Comparison of ENCODE assay signal across 10 mouse cellular contexts in the genomic region with DNA sequence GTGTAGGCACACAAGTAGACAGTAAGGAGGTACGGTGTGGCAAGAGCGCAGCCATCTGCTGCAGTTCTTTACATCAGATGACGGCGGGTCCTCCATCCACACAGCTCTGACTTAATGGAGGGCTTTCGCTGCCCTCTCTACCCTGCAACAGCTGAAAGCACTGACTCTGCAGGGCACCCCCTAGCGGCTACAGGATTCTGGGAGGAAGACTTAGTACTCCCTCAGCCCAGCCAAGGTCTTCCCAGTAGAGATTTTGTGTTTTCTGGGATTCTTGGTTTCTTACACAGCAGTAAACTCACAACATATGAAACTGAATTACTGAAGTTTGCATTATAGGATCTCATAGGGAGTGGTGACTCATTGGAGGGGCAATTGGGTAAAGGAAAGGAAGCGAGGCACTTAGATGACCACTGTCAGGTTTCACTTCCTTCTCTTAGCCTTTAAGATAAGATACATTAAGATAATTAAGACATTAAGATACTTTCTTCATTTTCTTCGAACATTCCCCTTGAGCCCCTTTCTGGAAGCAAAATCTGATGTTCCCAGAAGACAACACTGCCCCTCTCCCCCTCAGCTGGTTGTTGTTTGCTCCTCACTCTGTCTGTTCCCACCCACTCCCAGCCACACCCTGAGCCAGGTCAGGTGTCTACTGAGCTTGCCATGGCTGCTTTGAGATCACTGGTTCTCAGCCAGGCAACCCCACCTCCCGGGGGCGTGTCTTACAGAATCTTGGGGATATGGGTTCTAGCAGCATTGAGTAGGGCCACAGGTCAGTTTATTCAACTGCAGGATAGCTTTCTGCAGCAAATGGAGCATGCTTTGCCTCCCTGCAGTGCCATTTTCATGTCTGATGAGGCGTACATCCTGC. TPM values are rescaled to one million over a fixed set of nuclear protein-coding genes. Genes with fewer than 3 reads are reported as not detected.
DNase-seq lines count a peak whose midpoint lies in the region; ATAC-seq and TF ChIP-seq lines count a peak whose summit lies in the region.
"Had no signal": no experiment of that assay in that cellular context is flagged by ENCODE, and none has a peak within 500 bp of the region (broad histone marks: within the 10 kb centered on the region; RNA-seq: fewer than 3 reads in every experiment).

No protein-coding gene starts in this region.

- peaks cover 16% of the 10 kb centered on the region for H3K36me3 ChIP-seq in kidney, postnatal 0 days (ENCODE audit: insufficient read depth, low read length)
- H3K36me3 ChIP-seq in kidney, embryonic 15.5 days, result peaks cover 69% of the 10 kb centered on the region
- H3K36me3 ChIP-seq in forebrain, embryonic 12.5 days (replicated peaks), result peaks cover 64% of the 10 kb centered on the region

- H3K27ac ChIP-seq in kidney, postnatal 0 days, result no peak overlapping the region
- no peak overlapping the region for H3K27ac ChIP-seq in kidney, embryonic 15.5 days
- peak overlapping the region; percentile 38 for H3K27ac ChIP-seq in bone marrow macrophage, adult 2 months (ENCODE audit: insufficient read depth, low read depth, low read length)
- no peak overlapping the region for H3K27ac ChIP-seq in forebrain, embryonic 12.5 days

- H3K27me3 ChIP-seq in kidney, postnatal 0 days (ENCODE audit: insufficient read depth, low read length), result no peaks in the 10 kb centered on the region
- H3K27me3 ChIP-seq in kidney, embryonic 15.5 days, result no peaks in the 10 kb centered on the region
- no peaks in the 10 kb centered on the region for H3K27me3 ChIP-seq in forebrain, embryonic 12.5 days

- no peaks in the 10 kb centered on the region for H3K4me1 ChIP-seq in kidney, postnatal 0 days (replicated peaks; ENCODE audit: insufficient read depth, low read length)
- H3K4me1 ChIP-seq in kidney, embryonic 15.5 days, result peaks cover 5% of the 10 kb centered on the region; the same call in 1 of the 2 replicates
- peaks cover 21% of the 10 kb centered on the region for H3K4me1 ChIP-seq in bone marrow macrophage, adult 2 months (ENCODE audit: control insufficient read depth, insufficient read depth, low read length)
- no peaks in the 10 kb centered on the region for H3K4me1 ChIP-seq in forebrain, embryonic 12.5 days

- TF ChIP-seq POLR2A in bone marrow macrophage, adult 2 months (IDR thresholded peaks at IDR 0.05; ENCODE audit: borderline replicate concordance, low read depth, low read length), result no peak

- no peak overlapping the region for H3K4me3 ChIP-seq in kidney, postnatal 0 days (replicated peaks; ENCODE audit: low read depth, low read length)
- no peak overlapping the region for H3K4me3 ChIP-seq in kidney, embryonic 15.5 days (replicated peaks)
- no peak overlapping the region for H3K4me3 ChIP-seq in bone marrow macrophage, adult 2 months (ENCODE audit: insufficient read depth, low read length)
- H3K4me3 ChIP-seq in forebrain, embryonic 12.5 days (replicated peaks), result no peak overlapping the region

- no peak overlapping the region for H3K4me2 ChIP-seq in kidney, postnatal 0 days (ENCODE audit: low read length)
- H3K4me2 ChIP-seq in kidney, embryonic 15.5 days, result no peak overlapping the region
- no peak overlapping the region for H3K4me2 ChIP-seq in forebrain, embryonic 12.5 days

- peak; percentile 37; the same call in 1 of the 2 replicates for TF ChIP-seq CTCF in kidney, postnatal 0 days (IDR thresholded peaks at IDR 0.05; ENCODE audit: low read depth)
- TF ChIP-seq CTCF in bone marrow macrophage, adult 2 months (IDR thresholded peaks at IDR 0.05; ENCODE audit: low read depth, low read length), result no peak

- H3K9me3 ChIP-seq in kidney, postnatal 0 days (replicated peaks; ENCODE audit: low read length), result no peaks in the 10 kb centered on the region
- no peaks in the 10 kb centered on the region for H3K9me3 ChIP-seq in kidney, embryonic 15.5 days (replicated peaks)
- H3K9me3 ChIP-seq in forebrain, embryonic 12.5 days, result no peaks in the 10 kb centered on the region

- no peak overlapping the region for H3K9ac ChIP-seq in kidney, postnatal 0 days (ENCODE audit: low read depth, low read length)
- no peak overlapping the region for H3K9ac ChIP-seq in kidney, embryonic 15.5 days
- H3K9ac ChIP-seq in forebrain, embryonic 12.5 days, result no peak overlapping the region

- 75% methylated on average over 11 of the region's 11 CpGs for WGBS in kidney, postnatal 0 days
- WGBS in kidney, embryonic 15.5 days, result 73% methylated on average over 11 of the region's 11 CpGs
- WGBS in forebrain, embryonic 12.5 days, result 75% methylated on average over 11 of the region's 11 CpGs

- peak; percentile 41 for DNase-seq in adrenal gland, postnatal 10 days
- DNase-seq in adrenal gland, adult 8-10 months, result no peak
- no peak for DNase-seq in kidney, postnatal 0 days (ENCODE audit: low spot score)
- no peak for DNase-seq in adrenal gland, postnatal 4 days (ENCODE audit: low spot score in 2 of 2)
- DNase-seq: midbrain, embryonic 14.5 days; right cerebral cortex, postnatal 4 days had no signal

- ATAC-seq in kidney, postnatal 0 days (replicated peaks; ENCODE audit: low FRiP score, low read depth), result no peak
- ATAC-seq in kidney, embryonic 15.5 days (replicated peaks; ENCODE audit: low FRiP score), result no peak
- ATAC-seq in megakaryocyte progenitor cell, adult 5-6 weeks (replicated peaks; ENCODE audit: poor library complexity), result peak; percentile 84
- ATAC-seq in forebrain, embryonic 12.5 days (ENCODE audit: low FRiP score), result no peak

RNA-seq across cellular contexts. Expression of gene Trim45, which starts 10.3 kb away (rescaled TPM):
- total RNA-seq in adrenal gland, postnatal 10 days (2021), result 1 to 10 TPM; 3.9 to 5.3 TPM
- 1 to 10 TPM; 4.6 to 5.4 (median 5.2) TPM for total RNA-seq in adrenal gland, adult 8-10 months (2022)
- polyA plus RNA-seq in kidney, postnatal 0 days (2015; fragmentation: Nextera tagmentation; extraction: Ambion mirVana), result 4.9 and 5.5 TPM in 2 replicates
- 5.2 and 7.4 TPM in 2 replicates for polyA plus RNA-seq in kidney, embryonic 15.5 days (2015; fragmentation: Nextera tagmentation; extraction: Ambion mirVana)
- polyA plus RNA-seq in bone marrow macrophage, adult 2 months (2012; ENCODE audit: insufficient read depth, insufficient read length, missing spikeins), result 1.2 and 1.8 TPM in 2 replicates
- total RNA-seq in megakaryocyte progenitor cell, adult 5-6 weeks (2015), result 6.6 and 6.9 TPM in 2 replicates
- total RNA-seq in megakaryocyte progenitor cell, adult 5-6 weeks (2017), result 26.3 and 26.4 TPM in 2 replicates
- 6.2 and 7.1 TPM in 2 replicates for polyA plus RNA-seq in forebrain, embryonic 12.5 days (2016; fragmentation: Nextera tagmentation; extraction: Ambion mirVana)
- total RNA-seq in adrenal gland, postnatal 4 days (2021), result 1 to 10 TPM; 5.7 to 6.3 TPM

RNA-seq across cellular contexts. Expression of gene Ttf2, which starts 37.2 kb away (rescaled TPM):
- 10 to 100 TPM in 1 of 2 experiments, 1 to 10 TPM in 1; 8.0 to 11.9 TPM for total RNA-seq in adrenal gland, postnatal 10 days (2021)
- 10 to 100 TPM; 10.5 to 14.8 (median 13.8) TPM for total RNA-seq in adrenal gland, adult 8-10 months (2022)
- polyA plus RNA-seq in kidney, postnatal 0 days (2015; fragmentation: Nextera tagmentation; extraction: Ambion mirVana), result 8.5 and 9.6 TPM in 2 replicates
- polyA plus RNA-seq in kidney, embryonic 15.5 days (2015; fragmentation: Nextera tagmentation; extraction: Ambion mirVana), result 19.0 and 19.9 TPM in 2 replicates
- 11.4 and 15.8 TPM in 2 replicates for polyA plus RNA-seq in bone marrow macrophage, adult 2 months (2012; ENCODE audit: insufficient read depth, insufficient read length, missing spikeins)
- 22.0 and 22.4 TPM in 2 replicates for total RNA-seq in megakaryocyte progenitor cell, adult 5-6 weeks (2015)
- total RNA-seq in megakaryocyte progenitor cell, adult 5-6 weeks (2017), result 30.1 and 30.4 TPM in 2 replicates
- 24.6 and 28.4 TPM in 2 replicates for polyA plus RNA-seq in forebrain, embryonic 12.5 days (2016; fragmentation: Nextera tagmentation; extraction: Ambion mirVana)
- total RNA-seq in adrenal gland, postnatal 4 days (2021), result 10 to 100 TPM; 15.1 to 16.5 TPM
